Mouse (Mus musculus) liver (tissue): ENCODE data around the gene Ldhc.
"Not testable (repeated sequence)": the region's sequence is repeated elsewhere in the genome, so short reads cannot be mapped to it uniquely, and the experiment has no call there.

Experiments
- DNase-seq: peaks from one replicate; pipeline ENCODE4 v3.0.0-alpha.2; 2020; ENCODE audit warnings: mixed read lengths

Ldhc gene

DNA sequence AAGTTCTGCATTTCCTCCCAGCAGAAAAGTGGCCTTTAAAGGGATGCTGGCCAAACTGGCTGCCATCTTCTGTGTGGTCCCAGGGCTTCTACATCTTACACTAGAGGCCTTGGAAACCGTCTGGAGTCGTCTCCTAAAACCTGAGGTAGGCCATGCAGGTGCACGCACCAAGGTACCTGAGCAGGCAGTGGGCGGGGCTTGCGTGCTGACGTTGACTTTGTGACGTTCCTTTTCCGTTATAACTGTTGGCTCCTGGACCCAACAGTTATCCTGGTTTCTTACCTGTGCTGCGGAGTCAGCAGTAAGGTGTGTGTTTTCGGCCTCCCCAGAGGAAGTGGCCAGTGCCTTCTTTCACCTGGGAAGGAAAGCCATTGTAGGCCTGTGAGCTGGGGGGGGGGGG is at the start of gene Ldhc:
TSS of gene Ldhc (plus strand) at position 208 of the 400 bp plus-strand sequence.
- no peak for DNase-seq

DNA sequence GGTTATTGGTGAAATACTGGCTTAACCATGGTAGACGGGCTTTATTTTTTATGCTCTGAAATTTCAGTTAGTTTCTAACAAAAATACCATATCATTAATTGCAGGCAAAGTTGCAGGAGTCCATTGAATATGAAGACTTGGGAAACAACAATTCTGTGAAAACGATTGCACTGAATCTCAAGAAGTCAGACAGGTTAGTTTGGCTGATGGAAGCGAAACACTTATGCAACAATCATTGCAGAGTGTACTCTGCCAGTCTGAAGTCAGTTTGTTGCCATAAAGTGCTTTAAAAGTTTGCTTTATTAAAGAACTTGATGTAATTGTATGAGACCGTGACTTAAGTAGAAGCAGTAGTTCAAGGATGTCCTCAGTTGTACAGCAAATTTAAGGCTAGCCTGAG is 47.0 kb upstream of the Ldhc start:
- DNase-seq = no peak

DNA sequence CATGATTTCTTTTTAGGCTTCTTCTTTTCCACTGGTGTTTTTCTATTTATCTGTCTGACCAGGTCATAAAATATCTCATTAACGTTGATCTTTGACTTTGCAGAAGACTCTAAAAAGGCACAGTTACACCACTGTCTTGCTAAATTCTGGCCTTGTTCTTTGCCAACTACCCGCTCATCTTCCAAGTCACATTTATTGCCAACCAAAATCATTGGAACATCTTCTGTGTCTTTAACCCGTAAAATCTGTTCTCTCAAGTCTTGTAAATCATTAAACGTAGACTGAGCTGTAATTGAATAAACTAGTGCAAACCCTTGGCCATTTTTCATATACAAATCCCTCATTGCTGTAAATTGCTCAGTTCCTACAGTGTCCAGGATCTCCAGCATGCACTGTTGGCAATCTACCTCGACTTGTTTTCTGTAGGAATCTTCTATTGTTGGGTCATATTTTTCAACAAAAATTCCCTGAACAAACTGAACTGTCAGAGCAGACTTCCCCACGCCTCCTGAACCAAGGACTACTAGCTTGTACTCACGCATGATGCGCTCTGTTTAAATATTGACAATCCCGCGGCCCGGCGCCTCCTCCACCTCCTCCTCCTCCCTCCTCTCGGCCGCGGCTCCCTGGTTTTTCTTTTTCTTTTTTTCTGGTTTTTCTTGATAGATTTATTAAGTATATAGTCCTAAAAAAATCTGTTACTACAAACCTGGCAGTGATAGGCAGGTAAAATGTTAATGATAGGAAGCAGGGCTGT is 39.9 kb upstream of the Ldhc start:
- not testable (repeated sequence) for DNase-seq

DNA sequence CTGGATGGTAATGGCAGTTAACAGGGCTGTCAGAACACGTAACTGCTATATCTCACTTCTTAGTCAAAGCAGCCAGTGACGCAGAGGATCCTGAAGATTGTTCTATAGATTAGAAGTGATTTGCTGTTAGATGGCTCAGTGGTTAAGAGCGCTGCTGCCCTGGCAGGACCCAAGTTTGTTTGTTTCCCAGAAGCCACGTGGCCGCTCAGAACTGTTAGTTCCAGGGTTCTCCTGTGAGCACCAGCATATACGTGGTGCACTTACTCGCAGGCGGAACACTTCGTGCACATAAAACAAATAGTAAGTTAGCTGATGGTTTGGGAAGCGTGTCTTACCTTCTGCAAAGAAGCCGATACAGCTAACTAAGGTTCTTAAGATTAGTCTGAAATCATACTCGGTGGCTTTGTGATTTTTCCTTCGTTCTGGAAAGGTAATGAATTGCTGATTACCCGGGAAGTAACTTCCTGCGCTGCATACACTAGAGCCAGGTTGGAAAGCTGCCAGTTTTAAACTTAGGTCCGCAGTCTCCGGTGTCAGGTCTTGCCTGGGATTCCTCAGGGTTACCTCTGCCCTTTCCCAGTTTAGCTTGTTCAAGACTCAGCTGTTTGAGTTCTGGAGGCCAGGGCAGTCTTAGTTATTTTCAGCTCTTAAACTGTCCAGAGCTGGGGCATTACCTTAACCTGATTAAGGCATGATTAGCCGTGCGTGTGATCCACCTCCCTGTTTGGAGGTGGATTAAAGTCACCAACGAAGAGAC is 33.8 kb upstream of the Ldhc start:
- DNase-seq = no peak

DNA sequence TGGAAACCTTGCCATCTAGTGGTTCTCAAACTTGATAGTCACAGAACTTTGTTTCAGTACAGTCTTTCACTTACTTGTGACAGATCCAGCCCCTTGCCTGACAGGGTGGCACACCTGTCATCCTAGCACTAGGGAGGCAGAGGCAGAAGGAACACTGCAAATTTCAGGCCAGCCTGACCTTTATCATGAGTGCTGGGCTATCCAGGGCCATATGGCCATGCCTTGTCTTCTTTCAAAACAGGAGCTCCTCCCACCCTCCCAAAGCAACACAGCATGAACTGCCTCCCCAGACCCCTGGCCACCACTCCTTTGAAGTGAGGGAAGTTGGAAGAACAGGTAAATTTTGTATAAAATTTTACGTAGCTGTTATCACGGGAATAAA is 33.2 kb upstream of the Ldhc start:
- no peak for DNase-seq

DNA sequence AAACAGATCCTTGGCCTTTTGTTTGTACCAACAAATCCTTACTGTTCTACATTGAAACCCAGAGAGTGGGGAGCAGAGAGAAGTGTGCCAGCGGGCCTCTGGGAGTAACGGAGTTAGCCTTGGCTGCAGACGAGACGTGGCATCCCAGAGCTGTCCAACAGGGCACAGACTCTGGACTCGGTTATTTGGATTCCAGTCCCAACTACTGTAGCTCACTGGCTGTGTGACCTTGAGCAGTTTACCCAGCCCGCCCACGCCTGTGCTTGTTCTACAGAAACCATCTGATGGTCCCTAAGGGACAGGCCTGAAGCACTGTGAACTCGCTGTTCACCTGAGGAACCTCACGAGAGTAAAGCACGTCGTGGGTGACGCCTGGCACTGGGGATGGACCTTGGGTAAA is 31.1 kb upstream of the Ldhc start:
- peak; percentile 52 for DNase-seq

DNA sequence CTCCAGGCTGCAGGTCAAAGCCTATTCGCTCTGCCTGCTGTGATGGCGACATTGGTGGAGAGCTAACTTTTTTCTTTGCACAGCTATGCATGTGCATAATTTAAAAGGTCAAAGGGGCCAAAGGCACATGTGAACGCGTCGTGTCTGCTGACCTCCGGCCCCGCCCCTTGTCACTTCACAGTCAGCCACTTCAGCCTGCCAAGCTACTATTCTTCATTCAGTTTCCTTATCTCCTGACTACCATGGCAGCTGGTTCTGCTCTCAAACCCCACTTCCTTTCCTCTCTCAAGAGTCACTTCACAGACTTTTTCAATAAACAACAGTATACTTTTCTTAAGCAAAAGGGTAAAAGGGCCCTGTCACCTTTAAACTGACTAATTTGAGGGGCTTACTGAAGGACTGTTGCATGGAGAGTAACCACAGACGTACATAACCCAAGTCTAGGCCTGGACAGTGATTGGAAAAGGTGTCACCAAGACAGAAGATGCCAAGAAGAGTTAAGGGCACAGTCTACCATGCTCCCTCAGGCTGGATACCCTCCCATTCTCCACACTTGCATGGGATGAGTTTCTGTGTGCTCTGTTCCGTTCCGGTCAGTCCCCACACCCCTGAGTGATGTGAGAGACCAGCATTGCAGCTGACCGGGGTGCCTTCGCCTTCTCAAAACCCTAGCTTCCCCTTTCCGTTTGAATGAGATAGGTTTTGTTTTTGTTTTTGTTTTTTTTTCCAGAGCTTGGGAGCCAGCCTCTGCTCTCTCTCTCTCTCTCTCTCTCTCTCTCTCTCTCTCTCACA is 30.0 kb upstream of the Ldhc start:
- peak; percentile 61 for DNase-seq

DNA sequence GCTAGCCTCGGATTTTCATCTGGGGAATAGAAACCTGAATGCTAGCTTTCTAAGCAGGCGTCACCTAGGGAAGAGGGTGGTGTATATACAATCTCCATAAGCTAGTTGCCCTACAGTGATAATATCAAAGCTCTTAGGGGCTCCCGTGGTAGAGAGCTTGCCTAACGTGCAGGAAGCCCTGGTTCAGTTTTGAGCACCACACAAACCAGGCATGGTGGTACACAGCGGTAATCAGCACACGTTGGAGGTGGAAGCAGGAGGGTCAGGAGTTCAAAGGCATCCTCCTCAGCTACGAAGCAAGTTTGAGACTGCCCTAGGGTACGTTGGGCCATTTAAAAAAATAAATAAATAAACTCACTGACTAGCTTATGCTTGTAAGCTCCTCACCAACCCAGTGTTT is 29.3 kb upstream of the Ldhc start:
- DNase-seq = no peak

DNA sequence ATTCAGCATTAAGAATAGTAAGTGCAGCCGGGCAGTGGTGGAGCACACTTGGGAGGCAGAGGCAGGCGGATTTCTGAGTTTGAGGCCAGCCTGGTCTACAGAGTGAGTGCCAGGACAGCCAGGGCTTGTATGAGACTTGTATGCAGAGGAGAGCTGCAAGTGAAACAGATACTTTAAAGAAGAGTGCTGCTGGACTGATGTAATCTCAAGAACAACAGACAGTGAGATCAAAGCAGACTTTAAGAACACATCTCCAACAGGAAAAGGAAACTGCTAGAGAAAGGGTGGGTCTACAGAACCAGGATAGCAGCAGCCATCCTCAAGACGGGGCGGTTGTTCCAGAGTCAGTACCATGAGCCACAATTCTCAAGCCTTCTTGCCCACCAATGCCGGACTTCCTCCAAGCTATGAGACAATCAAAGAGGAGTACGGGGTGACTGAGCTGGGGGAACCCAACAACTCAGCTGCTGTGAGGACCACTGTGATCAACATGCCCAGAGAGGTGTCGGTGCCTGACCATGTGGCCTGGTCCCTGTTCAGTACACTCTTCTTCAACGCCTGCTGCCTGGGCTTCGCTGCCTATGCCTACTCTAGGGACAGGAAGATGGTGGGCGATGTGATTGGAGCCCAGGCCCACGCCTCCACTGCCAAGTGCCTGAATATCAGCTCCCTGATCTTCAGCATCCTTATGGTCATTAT is 28.7 kb upstream of the Ldhc start:
- DNase-seq = not testable (repeated sequence)

DNA sequence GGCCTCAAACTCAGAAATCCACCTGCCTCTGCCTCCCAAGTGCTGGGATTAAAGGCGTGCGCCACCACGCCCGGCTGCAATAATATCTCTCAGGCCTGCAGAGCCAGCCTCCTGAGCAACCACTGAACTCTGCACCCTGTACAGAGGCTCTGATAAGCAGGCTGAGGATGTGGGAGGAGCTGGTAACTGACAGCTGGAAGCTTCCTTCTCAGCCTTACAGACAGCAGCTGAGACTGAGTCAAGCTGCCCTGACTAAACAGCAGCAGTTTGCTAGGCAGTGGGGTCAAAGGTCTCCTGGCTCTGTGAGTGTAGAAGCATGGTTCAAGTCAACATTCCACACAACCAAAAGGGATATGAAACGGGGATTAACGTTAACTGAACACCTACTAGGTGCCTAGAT is 27.7 kb upstream of the Ldhc start:
- peak; percentile 74 for DNase-seq

DNA sequence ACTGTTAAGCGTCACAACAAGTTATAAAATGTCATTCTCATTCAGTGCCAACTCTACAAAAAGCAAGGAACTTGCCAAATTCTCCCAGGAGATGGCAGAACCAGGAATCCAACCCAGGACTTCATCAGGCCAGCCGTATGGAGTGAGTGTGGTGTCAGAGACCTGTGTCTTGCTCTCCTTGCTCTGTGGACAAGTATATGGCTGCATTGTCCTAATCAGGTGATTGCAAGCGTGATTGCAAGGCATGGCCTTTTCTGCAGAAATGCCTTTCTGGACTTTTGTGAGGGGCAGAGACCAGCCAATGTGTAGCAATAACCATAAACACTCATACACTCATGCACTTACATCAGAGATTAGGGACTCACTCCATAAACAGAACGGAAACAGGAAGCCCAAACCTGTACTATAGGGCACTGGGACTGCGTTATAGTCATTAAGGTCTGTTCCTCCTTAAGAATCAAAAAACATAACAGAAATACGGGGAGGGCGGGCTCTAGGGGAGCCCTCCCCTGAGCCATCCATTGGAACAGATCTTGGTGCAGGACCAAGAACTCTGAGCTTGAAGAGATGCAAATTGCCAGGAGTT is 27.2 kb upstream of the Ldhc start:
- DNase-seq = no peak

DNA sequence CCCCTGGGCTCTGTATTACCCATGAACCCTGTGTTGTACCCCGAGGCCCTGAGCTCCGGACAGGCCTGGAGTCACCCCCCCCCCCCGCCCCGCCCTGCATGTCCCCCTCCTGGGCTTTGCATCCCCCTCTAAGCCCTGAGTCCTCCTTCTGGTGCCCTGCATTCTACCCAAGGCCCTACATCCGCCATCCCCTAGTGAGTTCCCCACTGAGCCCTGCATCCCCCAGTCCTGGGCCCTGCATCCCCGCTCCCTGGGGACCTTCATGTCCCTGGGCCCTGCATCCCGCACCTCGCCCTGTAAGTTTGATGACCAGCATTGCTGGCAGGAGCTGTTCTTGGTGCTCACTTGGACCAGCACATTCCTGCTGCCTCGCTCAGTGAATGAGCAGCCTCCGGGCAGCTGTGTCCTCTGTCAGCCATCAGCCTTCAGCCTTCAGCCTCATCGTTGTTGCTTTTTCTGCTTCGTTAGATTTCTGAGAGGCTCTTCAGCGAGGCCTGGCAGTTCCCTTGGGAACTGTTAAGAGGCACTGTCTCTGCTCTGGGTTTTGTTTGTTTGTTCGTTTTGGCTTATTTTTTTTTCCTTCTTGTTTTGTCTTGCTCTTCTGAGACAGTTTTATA is 25.9 kb upstream of the Ldhc start:
- no peak for DNase-seq

DNA sequence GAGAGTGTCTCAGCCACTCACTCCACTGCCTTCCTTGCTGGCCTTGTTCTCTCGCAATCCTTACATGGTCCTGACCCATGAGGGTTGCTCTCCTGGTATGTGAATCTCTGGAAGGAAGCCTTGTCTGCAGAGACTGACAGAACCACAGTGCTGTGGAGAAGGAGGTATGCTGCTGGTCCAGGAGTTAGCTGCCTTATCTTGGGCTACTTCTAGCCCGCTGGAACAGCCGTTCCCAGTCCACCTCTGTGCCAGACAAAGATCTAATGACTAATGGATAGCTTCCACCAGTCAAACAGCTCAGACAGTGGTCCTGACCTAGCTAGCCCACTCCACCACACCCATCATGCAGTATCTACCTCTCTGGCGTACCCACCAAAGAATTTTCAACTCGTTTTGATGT is 24.6 kb upstream of the Ldhc start:
- no peak for DNase-seq

DNA sequence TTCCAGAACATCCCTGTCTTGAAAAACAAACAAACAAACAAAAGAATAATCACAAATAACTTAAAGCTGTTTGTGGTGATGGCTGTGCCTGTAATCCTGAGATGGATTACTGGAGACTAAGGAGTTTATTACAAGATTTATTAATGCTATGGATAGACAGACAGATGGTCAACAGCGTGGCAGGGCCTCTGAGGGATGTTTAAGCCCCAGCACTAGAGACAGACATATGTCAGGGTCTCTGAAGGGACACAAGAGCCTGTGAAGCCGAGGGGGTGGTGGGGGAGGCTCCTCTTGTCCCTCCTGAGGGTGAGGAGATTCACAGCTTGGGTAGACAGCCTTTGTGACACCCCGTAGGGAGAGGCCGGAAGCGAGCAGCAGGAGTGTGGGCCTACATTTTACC is 23.9 kb upstream of the Ldhc start:
- no peak for DNase-seq

DNA sequence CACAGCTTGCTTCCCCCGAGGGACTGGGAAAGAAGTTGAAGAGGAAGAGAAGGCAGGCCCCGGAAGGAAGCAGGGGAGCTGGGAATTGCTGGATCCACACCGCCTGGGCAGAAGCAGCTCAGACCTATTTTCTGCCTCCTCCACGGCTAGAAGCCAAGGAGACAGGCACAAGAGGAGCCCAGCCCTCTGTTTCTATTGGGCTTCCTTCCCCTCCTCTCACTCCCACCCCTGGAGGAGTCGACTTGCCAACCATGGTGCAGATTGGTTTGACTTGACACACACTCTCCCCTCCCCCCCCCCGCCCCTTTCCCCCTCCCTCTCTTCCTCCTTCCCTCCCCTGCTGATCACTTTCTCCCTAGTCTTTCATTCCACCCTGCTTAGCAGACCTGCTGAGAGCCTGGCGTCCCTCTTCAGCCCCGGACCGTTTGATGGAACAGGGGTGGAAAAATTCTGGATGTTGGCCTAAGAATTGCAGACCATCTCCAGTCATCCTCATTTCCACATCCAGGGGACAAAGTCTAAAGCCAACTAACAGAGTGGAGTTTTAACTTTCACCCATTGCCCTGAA is 22.8 kb upstream of the Ldhc start:
- DNase-seq = peak; percentile 54

DNA sequence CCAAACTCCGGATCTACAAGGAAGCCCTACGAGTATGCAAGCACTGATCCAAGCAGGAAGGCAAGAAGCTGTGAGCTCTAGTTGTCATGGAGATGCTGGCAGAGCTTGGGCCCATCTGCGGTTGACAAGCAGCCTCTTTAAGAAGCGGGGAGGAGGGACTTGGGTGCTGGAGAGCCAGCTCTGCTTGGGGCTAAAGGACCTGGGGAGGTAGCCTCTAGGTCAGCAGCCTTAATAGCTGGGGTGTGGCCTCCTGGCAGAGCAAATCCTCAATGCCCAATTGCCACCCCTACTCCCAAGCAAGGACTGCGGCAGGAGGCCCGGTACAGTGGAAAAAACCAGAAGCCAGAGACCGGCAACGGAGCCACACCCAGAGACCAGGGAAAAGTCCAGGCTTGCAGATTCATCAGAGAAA is 22.1 kb upstream of the Ldhc start:
- DNase-seq = peak; percentile 30

DNA sequence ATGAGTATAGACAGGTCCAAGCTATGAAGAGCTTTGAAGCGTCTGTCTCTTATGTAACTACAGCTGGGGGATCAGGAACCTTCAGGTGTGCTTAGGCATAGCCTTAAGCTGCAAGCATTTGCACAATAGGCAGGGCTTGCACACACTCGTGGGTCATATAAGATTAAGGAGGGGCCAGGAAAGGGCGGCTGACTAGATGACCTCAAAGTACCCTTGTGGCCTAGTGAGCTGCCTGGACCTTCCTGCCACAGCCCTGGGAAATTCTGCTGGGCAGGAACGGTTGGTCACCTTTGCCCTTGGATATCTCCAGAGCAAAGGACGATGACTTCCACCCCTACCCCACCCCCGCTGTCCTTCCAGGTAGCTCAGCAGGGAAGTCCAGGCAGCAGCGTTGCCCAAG is 21.6 kb upstream of the Ldhc start:
- DNase-seq = peak; percentile 24

DNA sequence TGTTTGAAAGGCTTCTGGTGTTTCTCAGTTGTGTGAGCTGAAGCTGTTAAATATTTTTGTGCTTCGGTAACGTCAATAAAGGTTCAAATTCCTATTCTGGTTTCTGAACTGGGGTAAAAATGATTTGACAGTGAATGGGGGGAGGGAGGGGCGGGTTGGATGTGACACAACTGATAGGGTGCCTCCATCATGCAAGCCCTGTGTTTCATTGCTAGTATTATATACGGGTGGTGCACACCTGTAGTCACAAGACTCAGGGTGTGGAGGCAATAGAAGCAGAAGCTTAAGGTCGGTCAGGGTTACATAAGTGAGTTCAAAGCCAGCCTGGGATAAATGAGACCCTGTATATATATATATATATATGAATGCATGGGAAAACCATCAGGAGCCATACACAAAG is 21.1 kb upstream of the Ldhc start:
- DNase-seq = no peak

DNA sequence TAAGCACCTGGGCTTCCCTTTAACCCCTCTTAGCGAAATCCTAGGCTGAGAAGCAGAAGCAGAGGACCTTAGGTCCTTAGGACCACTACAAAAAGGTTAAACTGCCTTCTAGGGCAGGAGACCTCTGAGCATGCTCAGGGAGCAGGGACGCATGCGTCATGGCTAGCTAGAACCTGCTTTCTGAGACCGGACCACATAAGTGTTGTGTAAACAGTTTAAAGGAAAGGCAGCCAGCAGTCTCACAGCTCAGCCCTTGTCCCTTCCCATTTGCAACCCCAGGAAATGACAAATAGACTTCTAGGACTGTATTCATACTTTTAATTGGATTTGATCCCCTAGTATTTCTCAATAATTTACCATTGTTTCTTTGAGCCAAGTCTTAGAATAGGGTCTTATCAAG is 20.7 kb upstream of the Ldhc start:
- no peak for DNase-seq

DNA sequence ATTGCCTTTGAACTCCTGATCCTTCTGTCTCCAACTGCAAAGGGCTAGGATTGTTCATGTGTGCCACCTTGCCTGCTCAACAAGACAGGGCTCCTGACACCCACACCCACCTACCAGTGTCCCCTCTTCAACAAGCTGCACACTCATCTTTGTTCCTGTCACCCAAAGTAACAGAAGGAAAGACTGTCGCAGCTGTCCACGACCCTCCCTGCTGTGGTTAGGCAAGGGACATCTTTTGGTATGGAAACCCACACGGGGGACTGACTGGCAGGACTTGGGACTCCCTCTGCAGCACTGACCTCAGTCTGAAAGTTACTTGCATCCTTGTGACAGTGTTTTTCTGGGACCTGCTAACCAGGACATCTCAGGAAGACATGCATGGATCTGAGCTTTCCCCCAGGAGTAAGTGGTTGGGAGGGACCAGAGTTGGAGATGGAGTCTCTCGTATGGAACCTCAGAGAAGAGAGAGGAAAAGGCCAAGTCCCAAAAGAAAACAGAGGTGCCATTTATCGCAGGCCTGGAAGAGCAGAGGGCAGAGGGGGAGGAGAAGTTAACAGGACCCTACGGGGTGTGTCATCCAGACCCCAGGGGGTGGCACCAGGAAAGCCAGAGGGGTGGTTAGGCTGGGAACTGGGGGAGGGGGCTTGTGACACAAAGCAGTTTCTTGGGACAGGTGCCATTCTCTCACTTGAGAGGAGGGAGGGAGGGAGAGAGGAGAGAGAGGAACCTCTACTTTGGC is 20.0 kb upstream of the Ldhc start, which contains the start of gene Ldha:
TSS of gene Ldha (plus strand) at position 689 of the 739 bp plus-strand sequence.
- DNase-seq = no peak

DNA sequence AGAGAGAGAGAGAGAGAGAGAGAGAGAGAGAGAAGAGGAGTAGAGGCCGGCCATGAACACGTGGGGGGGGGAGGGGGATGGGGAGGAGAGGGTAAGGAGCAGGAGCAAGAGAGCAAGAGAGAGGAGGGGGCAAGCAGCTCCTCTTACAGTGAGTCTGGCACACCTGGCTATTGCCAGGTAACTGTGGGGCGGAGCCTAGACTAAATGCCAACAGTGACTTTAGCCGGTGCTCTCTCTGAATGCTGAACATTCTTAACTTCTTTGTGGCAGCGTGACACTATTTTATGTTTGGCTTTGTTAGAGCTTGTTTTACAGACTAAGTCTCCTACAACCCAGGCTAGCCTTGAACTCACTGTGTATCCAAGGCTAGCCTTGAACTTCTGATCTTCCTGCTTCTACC is 18.7 kb upstream of the Ldhc start:
- no peak for DNase-seq
